Mouse (Mus musculus): ENCODE measurements around the gene Ttf2.

The Ttf2 gene

DNA sequence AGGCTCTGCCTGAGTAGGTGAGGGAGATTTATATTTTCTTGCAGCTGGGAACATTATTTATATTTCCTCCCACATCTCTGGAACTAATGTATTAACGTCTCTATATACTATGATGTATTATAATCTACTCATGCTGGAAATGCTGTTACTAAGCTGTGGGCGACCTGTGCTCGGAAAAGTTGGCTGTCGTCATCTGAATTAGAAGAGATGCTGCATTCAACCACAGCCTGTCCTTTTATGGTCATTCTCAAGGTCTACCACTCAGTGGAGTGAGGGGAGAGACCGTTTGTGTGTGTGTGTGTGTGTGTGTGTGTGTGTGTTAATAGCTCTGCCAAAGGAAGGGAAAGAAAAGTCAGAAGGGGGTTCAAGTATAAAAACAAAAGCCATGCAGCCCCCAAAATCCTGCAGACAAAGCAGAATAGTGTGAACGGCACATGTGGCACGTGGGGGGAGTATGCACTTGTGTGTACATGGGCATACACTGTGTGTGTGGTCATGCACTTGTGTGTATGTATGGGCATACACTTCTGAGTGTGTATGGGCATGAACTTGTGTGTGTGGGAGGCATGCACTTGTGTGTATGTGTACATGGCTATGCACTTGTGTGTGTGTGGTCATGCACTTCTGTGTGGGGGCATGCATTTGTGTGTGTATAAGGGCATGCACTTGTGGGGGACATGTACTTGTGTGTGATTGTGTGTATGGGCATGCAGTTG is 57.8 kb downstream of the Ttf2 start:
- WGBS = 59% methylated on average over 7 of the region's 7 CpGs

DNA sequence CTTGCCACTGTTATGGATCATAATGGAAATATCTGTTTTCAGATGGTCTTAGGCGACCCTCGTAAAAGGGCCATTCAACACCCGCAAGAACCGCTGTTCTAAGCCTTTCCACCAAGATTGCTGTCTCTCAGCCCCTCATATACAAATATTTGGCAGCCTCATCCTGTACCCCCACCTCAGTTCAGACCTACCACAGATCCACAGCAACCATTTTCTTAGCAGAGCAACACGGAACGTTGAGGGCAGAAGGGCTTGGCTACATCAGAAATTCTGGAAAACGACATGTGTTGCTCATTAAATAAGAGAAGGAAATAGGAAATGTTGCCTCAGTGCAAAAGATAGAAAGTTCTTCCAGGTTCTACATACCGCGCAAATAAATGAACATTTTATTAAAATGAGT is 58.4 kb downstream of the Ttf2 start:
- WGBS = 72% methylated on average over 9 of the region's 9 CpGs

DNA sequence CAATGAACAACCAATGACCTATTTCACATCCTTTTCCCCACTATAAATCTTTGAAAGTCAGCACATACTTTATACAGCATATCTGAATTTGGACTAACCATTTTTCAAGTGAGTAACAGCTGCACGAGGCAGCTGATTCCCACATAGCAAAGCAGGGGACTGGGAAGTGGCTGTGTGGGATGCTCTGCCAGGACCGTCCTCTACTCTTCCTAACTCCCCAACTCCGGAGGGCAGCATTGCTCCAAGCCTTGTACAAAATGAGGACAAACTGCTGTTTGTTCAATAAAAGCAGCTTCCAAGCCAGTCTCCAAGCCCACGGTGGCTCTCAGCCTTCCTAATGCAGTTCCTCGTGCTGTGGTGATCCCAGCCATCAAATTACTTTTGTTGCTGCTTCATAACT is 58.8 kb downstream of the Ttf2 start:
- WGBS = 27% methylated on average over 5 of the region's 5 CpGs

DNA sequence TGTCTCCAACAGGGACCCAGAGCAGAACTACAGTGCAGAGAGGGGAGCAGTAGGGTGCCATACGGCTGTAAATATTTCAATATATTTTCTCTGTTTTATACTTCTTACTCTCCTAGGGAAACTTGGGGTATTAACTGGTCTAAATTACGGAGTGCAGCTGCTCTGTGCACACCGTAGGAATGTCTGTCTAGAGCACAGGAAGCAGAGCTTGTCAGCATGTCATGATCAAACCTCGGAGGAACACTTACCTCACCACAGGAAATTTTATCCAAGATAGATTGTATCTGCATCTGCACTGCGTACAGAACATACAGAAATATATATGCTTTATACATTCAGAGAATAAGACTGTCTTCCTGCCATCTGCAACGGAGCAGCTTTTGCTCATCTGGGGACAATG is 60.9 kb downstream of the Ttf2 start:
- WGBS = 65% methylated on average over 6 of the region's 6 CpGs

DNA sequence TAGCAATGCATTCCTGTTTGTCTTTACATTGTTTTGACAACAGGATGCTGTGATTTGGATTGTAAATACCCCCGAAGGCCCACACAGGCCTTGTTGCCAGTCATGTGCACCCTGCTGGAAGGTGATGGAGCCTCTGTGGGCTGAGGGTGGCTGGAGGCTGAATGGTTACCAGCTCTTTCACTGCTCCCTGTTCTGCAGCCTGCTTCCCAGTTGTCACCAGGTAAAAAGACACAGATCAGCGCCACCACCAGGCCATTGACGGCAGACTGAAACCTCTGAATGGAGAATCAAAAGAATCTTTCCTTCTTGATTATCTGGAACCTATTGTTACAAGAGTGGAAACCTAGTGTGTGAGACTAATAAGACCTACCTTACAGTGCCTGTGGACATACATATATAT is 62.5 kb downstream of the Ttf2 start:
- WGBS = 36% methylated on average over 3 of the region's 3 CpGs

DNA sequence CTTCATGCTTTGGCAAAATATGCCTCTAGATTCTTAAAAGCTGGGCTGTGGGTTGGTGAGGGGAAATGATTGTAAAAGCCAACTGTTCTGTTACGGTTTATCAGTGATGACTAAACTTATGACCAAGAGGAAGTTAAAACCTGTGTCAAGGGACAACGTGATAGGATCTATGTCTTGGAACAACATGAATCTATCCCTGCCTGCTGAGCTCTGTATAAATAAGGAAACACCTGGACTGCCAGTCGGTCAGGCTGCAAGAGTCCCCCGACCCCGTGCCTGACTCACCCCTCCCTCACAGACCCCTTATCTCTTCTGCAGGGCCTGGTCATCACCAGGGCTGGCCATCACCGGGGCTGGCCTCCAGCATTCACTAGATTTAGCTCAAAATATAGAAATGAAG is 63.3 kb downstream of the Ttf2 start:
- WGBS = 73% methylated on average over 6 of the region's 6 CpGs

DNA sequence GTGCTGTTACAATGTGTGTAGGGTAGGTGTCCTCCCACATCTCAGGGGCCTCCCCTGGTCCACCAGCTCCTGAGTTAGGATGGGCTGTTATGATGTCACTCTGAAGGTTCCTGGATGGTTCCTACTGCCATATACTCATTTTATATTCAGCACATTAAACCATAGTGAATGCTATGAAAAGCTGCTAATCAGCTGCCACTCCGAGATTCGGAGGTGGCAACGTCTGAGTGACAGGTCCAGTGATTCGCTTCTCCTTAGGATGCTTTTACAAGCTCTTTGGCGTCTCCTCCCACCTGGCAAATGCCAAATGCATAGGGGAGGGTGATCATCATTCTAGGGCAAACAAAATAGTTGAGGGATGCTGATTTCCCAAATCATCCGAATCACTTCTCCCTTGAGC is 74.0 kb downstream of the Ttf2 start:
- 58% methylated on average over 6 of the region's 6 CpGs for WGBS

DNA sequence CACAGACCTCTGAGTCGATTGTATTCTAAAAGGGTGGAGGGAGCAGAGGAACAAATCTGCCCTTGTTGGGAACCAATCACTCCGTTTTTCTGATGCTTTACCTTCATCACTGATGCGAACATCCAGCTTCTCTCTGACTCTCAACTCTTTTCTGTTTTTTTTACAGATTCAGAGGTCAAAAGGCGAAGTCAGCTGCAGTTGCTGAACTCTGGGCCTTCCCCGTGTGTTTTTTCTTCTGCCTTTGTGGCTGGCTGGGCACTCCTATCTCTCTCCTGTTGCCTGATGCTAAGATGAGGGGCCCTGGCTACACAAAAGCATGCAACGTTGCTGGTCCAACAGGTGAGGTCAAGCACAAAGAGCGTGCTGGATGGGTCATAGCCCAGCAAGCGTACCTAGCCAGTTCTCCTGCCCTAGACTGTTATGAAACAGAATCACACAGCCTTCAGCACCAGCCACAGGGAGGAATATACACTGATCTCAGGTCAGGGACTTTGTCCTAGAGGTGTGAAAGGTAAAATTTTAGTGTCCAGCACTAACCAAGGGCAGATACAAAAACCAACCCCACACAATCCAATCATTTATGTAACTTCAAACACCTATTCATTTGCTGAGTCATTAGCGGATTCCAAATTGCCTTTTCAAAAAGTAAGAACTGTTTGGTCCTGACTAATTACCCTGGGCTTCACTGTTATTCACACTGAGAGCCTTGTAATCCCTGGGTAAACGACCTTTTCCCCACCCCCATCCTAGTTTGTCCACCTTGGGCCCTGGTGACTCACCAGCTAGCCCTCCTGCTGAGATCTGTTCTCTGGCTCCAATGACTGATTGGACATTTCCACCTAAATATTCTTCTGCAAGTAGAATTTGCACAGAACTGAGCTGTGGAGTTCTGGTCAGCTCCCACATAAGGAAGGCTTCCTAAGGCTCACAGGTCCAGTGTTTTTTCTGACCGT is 76.8 kb downstream of the Ttf2 start:
- 80% methylated on average over 11 of the region's 11 CpGs for WGBS

DNA sequence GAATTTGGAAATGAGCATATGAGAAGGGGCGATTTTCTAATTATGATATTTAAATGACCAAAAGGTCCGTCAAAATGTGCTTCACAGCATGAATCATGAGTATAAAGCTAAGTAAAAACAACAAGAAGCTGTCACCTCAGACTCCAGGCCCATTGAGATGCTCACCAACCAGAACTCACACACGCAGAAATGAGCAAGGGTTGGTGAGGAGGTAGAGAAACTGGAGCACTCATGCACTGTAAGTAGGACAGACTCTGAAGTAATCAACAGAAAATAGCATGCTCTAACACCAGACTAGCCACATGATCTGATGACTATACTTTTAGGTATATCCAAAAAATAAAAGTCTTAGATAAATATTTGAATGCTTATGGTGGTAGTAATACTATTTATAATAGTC is 79.1 kb downstream of the Ttf2 start:
- WGBS = 74% methylated on average over 3 of the region's 3 CpGs

DNA sequence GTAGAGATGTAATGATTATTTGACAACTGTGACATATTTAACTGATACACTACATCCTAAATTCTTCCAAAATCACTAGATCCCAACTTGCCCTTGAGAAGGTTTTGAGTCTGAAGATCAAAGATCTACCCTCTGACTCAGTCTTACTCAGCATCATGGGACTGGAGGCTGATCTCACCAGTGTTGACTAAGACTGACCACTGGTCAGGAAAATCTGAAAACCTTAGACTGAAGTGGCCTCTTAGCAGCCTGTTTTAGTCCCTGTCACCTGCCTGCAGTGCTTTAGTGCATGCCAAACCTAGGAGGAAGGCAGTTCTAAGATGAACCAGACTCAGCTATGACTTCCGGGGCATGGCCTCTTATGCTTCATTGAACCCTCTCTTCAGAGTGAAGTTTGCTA is 80.2 kb downstream of the Ttf2 start:
- 100% methylated on average over 1 of the region's 1 CpGs for WGBS

All from cerebral cortex, adult 2 months (tissue).